Mouse (Mus musculus) liver, embryonic 12.5 days (tissue): ENCODE measurements around the gene Olfr354. TPM values are rescaled to one million over a fixed set of nuclear protein-coding genes. Genes with fewer than 3 reads are reported as not detected.

ENCODE experiments used
- ATAC-seq: fragments of 200-750 bp; cut with Nextera tagmentation; 2 replicates; pipeline ENCODE4 v1.8.0; 2017; ENCODE audit warnings: moderate number of reproducible peaks, mild to moderate bottlenecking, moderate library complexity
- H3K27ac ChIP-seq: fragments of 300-500 bp; sonication (generic); 2 replicates; pipeline ENCODE4 v1.5.1; 2016; ENCODE audit warnings: mild to moderate bottlenecking
- H3K27me3 ChIP-seq: fragments of 300-500 bp; sonication (generic); replicated peaks from 2 replicates; pipeline ENCODE4 v1.6.1; 2016; ENCODE audit warnings: mild to moderate bottlenecking, moderate library complexity
- H3K36me3 ChIP-seq: fragments of 300-500 bp; sonication (generic); 2 replicates; pipeline ENCODE4 v1.6.1; 2016; ENCODE audit warnings: mild to moderate bottlenecking, moderate library complexity
- H3K4me1 ChIP-seq: fragments of 300-500 bp; sonication (generic); 2 replicates; pipeline ENCODE4 v1.6.1; 2016
- H3K4me2 ChIP-seq: fragments of 300-500 bp; sonication (generic); 2 replicates; pipeline ENCODE4 v1.6.1; 2016; ENCODE audit warnings: mild to moderate bottlenecking, moderate library complexity
- H3K4me3 ChIP-seq: fragments of 300-500 bp; sonication (generic); 2 replicates; pipeline ENCODE4 v1.5.1; 2016; ENCODE audit warnings: mild to moderate bottlenecking, moderate library complexity
- H3K9ac ChIP-seq: fragments of 300-500 bp; sonication (generic); 2 replicates; pipeline ENCODE4 v1.6.1; 2016; ENCODE audit warnings: mild to moderate bottlenecking, moderate library complexity
- H3K9me3 ChIP-seq: fragments of 300-500 bp; sonication (generic); replicated peaks from 2 replicates; pipeline ENCODE4 v1.6.1; 2016; ENCODE audit warnings: mild to moderate bottlenecking, moderate library complexity
- WGBS: fragments of 180-500 bp; shearing (Covaris S2); methylation state at CpG from one replicate; pipeline ENCODE4 v1.1.7; 2016; ENCODE audit not compliant: insufficient replicate concordance; 5-methylcytosine and 5-hydroxymethylcytosine counted together
- polyA plus RNA-seq: library from polyadenylated mRNA; unstranded; fragments of >200 nt; fragmentation: Nextera tagmentation; extraction: Ambion mirVana; gene quantifications from 2 replicates; pipeline ENCODE4 v1.2.1, GENCODE M21; 2016

Olfr354 gene
- not detected in 2 replicates for polyA plus RNA-seq

DNA sequence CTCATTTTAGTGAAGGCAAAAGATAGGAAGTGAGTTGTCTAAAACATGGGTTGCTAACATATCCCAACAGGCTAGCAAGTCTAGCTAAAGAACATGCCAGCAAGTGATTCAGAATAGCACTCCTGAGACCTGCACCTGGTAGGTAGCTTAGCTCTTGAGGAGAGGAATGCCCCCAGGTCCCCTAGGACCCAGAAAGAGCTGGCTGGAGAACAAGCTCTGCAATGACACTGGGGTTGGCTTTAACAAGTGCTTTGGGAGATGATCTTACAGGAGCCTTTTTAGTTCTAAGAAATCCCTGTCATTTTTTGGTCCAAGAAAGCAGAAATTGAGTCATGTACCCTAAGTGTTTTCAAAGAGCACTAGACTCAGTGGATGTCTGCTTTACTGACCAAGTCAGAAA lies at the start of gene Olfr354:
Gene Olfr354, plus strand, starts transcription at position 301 of the 400 bp plus-strand sequence.
- no peak for ATAC-seq

DNA sequence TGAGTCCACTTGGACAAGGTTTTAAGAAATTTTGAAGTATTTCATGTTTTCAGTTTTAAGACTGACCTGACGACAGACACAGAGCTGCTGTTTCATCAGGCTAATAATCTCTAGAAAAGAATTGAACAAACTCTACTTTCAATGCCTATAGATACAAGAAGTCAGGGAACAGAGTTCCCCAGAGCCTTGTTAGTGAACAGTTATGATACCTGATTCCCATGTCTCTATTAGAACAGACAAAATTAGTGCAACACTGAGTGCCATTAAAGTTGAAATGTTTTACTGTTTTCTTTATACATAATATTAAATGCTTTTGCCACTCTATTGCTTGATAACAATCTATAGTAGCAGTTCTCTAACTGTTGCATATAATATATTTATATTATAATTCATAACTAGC lies 42.9 kb upstream of the Olfr354 start, which contains the start of gene Olfr351:
Gene Olfr351, minus strand, starts transcription at position 101 of the 400 bp plus-strand sequence.
- H3K27ac ChIP-seq = no peak within 1 kb of the TSS
- H3K4me1 ChIP-seq = no peaks in the 10 kb centered on the region
- H3K9me3 ChIP-seq = 0 out of 2 replicates have a peak, but pooled peaks cover 4% of the 10 kb centered on the region
- H3K4me2 ChIP-seq = no peak within 1 kb of the TSS
- no peak for ATAC-seq
- no peak within 1 kb of the TSS for H3K4me3 ChIP-seq
- WGBS = 63% methylated on average over 1 of the region's 1 CpGs
- H3K27me3 ChIP-seq = no peaks in the 10 kb centered on the region
- no peaks in the 10 kb centered on the region for H3K36me3 ChIP-seq
- no peak within 1 kb of the TSS for H3K9ac ChIP-seq

More for the DNA sequence above, at the start of gene Olfr354:
- 0 out of 2 replicates have a peak, but pooled peaks cover 4% of the 10 kb centered on the region for H3K9me3 ChIP-seq
- no peak within 1 kb of the TSS for H3K9ac ChIP-seq
- H3K27ac ChIP-seq = no peak within 1 kb of the TSS
- no peaks in the 10 kb centered on the region for H3K36me3 ChIP-seq
- H3K4me3 ChIP-seq = no peak within 1 kb of the TSS
- H3K4me2 ChIP-seq = no peak within 1 kb of the TSS
- H3K4me1 ChIP-seq = no peaks in the 10 kb centered on the region
- no peaks in the 10 kb centered on the region for H3K27me3 ChIP-seq

DNA sequence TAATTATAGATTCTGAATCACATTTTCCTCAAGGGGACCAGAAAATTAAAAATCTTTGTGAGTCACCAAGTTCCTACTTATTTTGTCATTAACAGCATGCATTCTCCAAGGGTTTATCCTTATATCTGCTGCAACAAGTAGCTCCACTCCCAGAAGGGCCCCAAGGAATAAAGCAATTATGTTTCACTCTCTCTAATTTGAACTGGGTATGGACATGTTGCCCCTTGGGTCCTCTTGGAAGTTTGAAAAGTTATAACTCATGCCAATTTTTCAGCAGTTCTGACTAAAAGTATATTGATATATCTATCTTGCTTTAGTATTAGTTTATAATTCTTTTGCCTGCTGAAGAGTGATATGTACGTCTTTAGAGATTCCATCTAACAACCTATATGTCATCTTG lies 37.3 kb upstream of the Olfr354 start, which contains the start of gene Olfr352:
Gene Olfr352, plus strand, starts transcription at position 301 of the 400 bp plus-strand sequence.
- Histone ChIP-seq H3K9me3 (no peaks in the 10 kb centered on the region), H3K27ac (no peak within 1 kb of the TSS), H3K9ac (no peak within 1 kb of the TSS), H3K27me3 (no peaks in the 10 kb centered on the region), H3K4me1 (no peaks in the 10 kb centered on the region), H3K4me2 (no peak within 1 kb of the TSS), H3K4me3 (no peak within 1 kb of the TSS), H3K36me3 (no peaks in the 10 kb centered on the region)
- 67% methylated on average over 1 of the region's 1 CpGs for WGBS
- no peak for ATAC-seq

DNA sequence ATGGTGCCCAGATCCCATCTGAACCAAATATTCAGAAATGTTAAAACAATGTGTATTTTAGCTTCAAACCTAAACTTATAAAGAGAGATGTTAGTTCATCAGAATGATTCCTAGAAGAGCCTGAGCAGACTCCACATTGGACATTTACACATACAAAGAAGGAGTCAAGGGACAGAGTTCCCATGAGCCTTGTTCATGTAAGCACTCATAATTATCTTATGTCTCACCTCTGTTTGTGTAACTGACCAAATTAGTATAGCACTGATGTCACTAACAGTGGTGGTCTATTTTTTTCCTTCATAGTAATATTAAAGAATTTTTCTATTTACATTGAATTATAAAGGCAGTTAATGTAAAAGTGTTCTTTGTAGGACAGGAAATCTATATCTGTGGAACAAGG lies 12.6 kb upstream of the Olfr354 start, which contains the start of gene Olfr353:
Gene Olfr353, minus strand, starts transcription at position 101 of the 400 bp plus-strand sequence.
- no peaks in the 10 kb centered on the region for H3K4me1 ChIP-seq

DNA sequence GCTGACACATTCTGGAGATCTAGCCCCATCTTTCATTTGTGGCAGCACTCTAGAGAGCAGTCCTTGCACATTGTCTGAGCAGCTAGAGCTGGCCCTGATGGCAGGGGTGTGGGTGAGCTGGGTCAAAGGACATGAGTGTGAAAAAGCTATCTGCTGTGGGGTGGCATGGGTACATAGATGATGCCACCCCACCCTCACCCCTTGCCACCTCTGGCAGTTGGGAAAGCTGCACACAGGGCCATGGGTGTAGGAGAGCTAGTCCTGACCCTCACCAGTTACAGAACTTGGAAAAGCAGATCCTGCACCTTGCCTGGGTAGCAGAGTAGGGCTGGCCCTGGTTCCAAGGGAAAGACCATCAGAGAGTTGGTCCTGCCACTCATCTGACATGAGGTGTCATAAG lies 8.4 kb upstream of the Olfr354 start:
- no peak for ATAC-seq
- Histone ChIP-seq H3K27ac (no peak overlapping the region), H3K27me3 (no peaks in the 10 kb centered on the region), H3K36me3 (no peaks in the 10 kb centered on the region), H3K4me3 (no peak overlapping the region), H3K4me2 (no peak overlapping the region), H3K4me1 (no peaks in the 10 kb centered on the region), H3K9me3 (no peaks in the 10 kb centered on the region; the same call in 1 of the 2 replicates), H3K9ac (no peak overlapping the region)

More for the DNA sequence above, 12.6 kb upstream of the Olfr354 start, which contains the start of gene Olfr353:
- no peak within 1 kb of the TSS for H3K4me2 ChIP-seq
- ATAC-seq = no peak
- H3K27me3 ChIP-seq = no peaks in the 10 kb centered on the region
- H3K27ac ChIP-seq = no peak within 1 kb of the TSS
- no peak within 1 kb of the TSS for H3K9ac ChIP-seq
- H3K4me3 ChIP-seq = no peak within 1 kb of the TSS
- H3K36me3 ChIP-seq = no peaks in the 10 kb centered on the region
- H3K9me3 ChIP-seq = no peaks in the 10 kb centered on the region; the same call in 1 of the 2 replicates

DNA sequence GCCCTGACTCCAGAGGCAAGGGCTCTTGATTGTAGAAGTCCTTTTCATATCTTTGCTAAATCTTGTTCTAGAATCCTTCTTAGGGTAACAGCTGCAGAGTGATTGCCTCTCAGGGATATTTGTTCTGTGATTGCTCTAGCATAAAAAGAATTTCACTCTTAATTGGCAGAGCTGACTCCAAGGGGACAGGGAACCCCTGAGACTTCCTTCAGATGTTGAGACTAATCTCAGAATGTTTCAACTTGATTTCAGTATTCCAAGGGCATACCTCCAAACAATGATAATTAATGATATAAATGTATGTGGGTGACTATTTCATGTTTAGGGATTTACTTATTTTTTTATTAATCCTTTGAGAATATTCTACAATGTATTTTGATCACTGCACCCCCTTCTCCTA lies 23.3 kb downstream of the Olfr354 start, which contains the start of gene Olfr355:
Gene Olfr355, minus strand, starts transcription at position 101 of the 400 bp plus-strand sequence.
- 0 out of 2 replicates have a peak, but pooled peaks cover 5% of the 10 kb centered on the region for H3K9me3 ChIP-seq
- no peak within 1 kb of the TSS for H3K27ac ChIP-seq
- H3K27me3 ChIP-seq = no peaks in the 10 kb centered on the region
- no peak within 1 kb of the TSS for H3K4me2 ChIP-seq
- no peak within 1 kb of the TSS for H3K4me3 ChIP-seq
- ATAC-seq = no peak
- no peak within 1 kb of the TSS for H3K9ac ChIP-seq
- H3K36me3 ChIP-seq = no peaks in the 10 kb centered on the region
- H3K4me1 ChIP-seq = no peaks in the 10 kb centered on the region

DNA sequence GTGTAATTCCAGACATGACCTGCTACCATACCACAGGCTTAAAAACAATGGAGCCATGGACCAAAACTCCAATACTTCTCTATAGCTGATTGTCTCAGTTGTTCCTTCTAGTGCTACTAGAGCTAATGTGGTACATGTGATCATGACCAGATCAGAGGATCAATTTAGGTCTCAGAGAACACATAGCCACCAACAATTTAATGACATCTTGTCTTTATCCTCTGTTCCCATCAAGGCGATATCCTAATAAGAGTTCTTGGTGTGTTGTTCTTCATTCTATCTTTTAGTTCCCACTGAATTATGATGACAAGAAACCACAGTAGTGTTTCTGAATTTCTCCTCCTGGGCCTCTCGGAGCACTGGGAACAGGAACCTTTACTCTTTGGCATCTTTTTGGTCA lies 31.3 kb downstream of the Olfr354 start, which contains the start of gene Olfr356:
Gene Olfr356, plus strand, starts transcription at position 301 of the 400 bp plus-strand sequence.
- Histone ChIP-seq H3K27ac (no peak within 1 kb of the TSS), H3K4me1 (no peaks in the 10 kb centered on the region), H3K36me3 (no peaks in the 10 kb centered on the region), H3K4me3 (no peak within 1 kb of the TSS), H3K27me3 (no peaks in the 10 kb centered on the region), H3K9me3 (no peaks in the 10 kb centered on the region), H3K9ac (no peak within 1 kb of the TSS), H3K4me2 (no peak within 1 kb of the TSS)
- 60% methylated on average over 2 of the region's 2 CpGs for WGBS
- no peak for ATAC-seq

Other genes with a start within 250 kb of the Olfr354 start
- gene Olfr346, start 219.9 kb upstream of the Olfr354 start, polyA plus RNA-seq = not detected in 2 replicates
- not detected in 2 replicates for gene Olfr347, start 173.8 kb upstream of the Olfr354 start, polyA plus RNA-seq
- gene Olfr348, start 121.4 kb upstream of the Olfr354 start, polyA plus RNA-seq = not detected in 2 replicates
- gene Olfr50, start 115.1 kb upstream of the Olfr354 start, polyA plus RNA-seq = not detected in 2 replicates
- gene Olfr3, start 88.6 kb upstream of the Olfr354 start, polyA plus RNA-seq = not detected in 2 replicates
- not detected in 2 replicates for gene Olfr350, start 59.4 kb upstream of the Olfr354 start, polyA plus RNA-seq
- not detected in 2 replicates for gene Olfr351, start 43.0 kb upstream of the Olfr354 start, polyA plus RNA-seq
- not detected in 2 replicates for gene Olfr352, start 37.2 kb upstream of the Olfr354 start, polyA plus RNA-seq
- not detected in 2 replicates for gene Olfr353, start 12.7 kb upstream of the Olfr354 start, polyA plus RNA-seq
- gene Olfr355, start 23.2 kb downstream of the Olfr354 start, polyA plus RNA-seq = not detected in 2 replicates
- gene Olfr356, start 31.4 kb downstream of the Olfr354 start, polyA plus RNA-seq = not detected in 2 replicates
- gene Olfr357, start 88.1 kb downstream of the Olfr354 start, polyA plus RNA-seq = not detected in 2 replicates
- gene Olfr358, start 103.7 kb downstream of the Olfr354 start, polyA plus RNA-seq = not detected in 2 replicates
- gene Olfr360, start 160.1 kb downstream of the Olfr354 start, polyA plus RNA-seq = not detected in 2 replicates
- not detected in 2 replicates for gene Olfr361, start 183.6 kb downstream of the Olfr354 start, polyA plus RNA-seq
- not detected in 2 replicates for gene Olfr362, start 212.2 kb downstream of the Olfr354 start, polyA plus RNA-seq
- gene Olfr364-ps1, start 233.6 kb downstream of the Olfr354 start, polyA plus RNA-seq = not detected in 2 replicates